Mouse (Mus musculus): ENCODE data around the gene Prr12.

GRCm38 (mm10) chr7:45043307-45043706 is 9.4 kb downstream of the Prr12 start:
- TF ChIP-seq CTCF (IDR thresholded peaks at IDR 0.05; ENCODE audit: low read depth, low read length), result no peak
- no peak for TF ChIP-seq TAL1 (conservative IDR thresholded peaks at IDR 0.05; ENCODE audit: low read depth, low read length)
- no peak for TF ChIP-seq POLR2AphosphoS5 (IDR thresholded peaks at IDR 0.05; ENCODE audit: insufficient replicate concordance, low read depth, low read length)
